Mouse (Mus musculus) neural tube, embryonic 13.5 days (tissue): ENCODE measurements around the gene Tspan9. TPM values are rescaled to one million over a fixed set of nuclear protein-coding genes. Genes with fewer than 3 reads are reported as not detected.

Experiments used
- ATAC-seq: fragments of 200-750 bp; cut with Nextera tagmentation; 2 replicates; pipeline ENCODE4 v1.8.0; 2017; ENCODE audit warnings: low read depth, mild to moderate bottlenecking, moderate TSS enrichment, moderate library complexity
- H3K27ac ChIP-seq: fragments of 300-500 bp; sonication (generic); replicated peaks from 2 replicates; pipeline ENCODE4 v1.5.1; 2015; ENCODE audit warnings: moderate library complexity, mild to moderate bottlenecking, inconsistent platforms
- H3K27me3 ChIP-seq: fragments of 300-500 bp; sonication (generic); 2 replicates; pipeline ENCODE4 v1.6.1; 2015; ENCODE audit warnings: mild to moderate bottlenecking, inconsistent platforms
- H3K36me3 ChIP-seq: fragments of 300-500 bp; sonication (generic); 2 replicates; pipeline ENCODE4 v1.6.1; 2015; ENCODE audit warnings: mild to moderate bottlenecking, inconsistent platforms
- H3K4me1 ChIP-seq: fragments of 300-500 bp; sonication (generic); replicated peaks from 2 replicates; pipeline ENCODE4 v1.6.1; 2015; ENCODE audit warnings: inconsistent platforms
- H3K4me2 ChIP-seq: fragments of 300-500 bp; sonication (generic); 2 replicates; pipeline ENCODE4 v1.6.1; 2015; ENCODE audit warnings: inconsistent platforms, mild to moderate bottlenecking, moderate library complexity
- H3K4me3 ChIP-seq: fragments of 300-500 bp; sonication (generic); 2 replicates; pipeline ENCODE4 v1.5.1; 2015; ENCODE audit warnings: mild to moderate bottlenecking, inconsistent platforms
- H3K9ac ChIP-seq: fragments of 300-500 bp; sonication (generic); 2 replicates; pipeline ENCODE4 v1.6.1; 2015; ENCODE audit warnings: moderate library complexity, mild to moderate bottlenecking, inconsistent platforms
- H3K9me3 ChIP-seq: fragments of 300-500 bp; sonication (generic); 2 replicates; pipeline ENCODE4 v1.6.1; 2016; ENCODE audit warnings: inconsistent platforms
- WGBS: fragments of 180-500 bp; shearing (Covaris S2); methylation state at CpG from one replicate; pipeline ENCODE4 v1.1.7; 2015; 5-methylcytosine and 5-hydroxymethylcytosine counted together
- polyA plus RNA-seq: library from polyadenylated mRNA; unstranded; fragments of >200 nt; fragmentation: Nextera tagmentation; extraction: Ambion mirVana; gene quantifications from 2 replicates; pipeline ENCODE4 v1.2.1, GENCODE M21; 2015

Gene Tspan9
- polyA plus RNA-seq, 1 experiment from 2014 or later, result 38.5 TPM

- no peaks in the 10 kb centered on the region for H3K36me3 ChIP-seq
- H3K4me1 ChIP-seq, result peaks cover 51% of the 10 kb centered on the region
- H3K27ac ChIP-seq, result peak overlapping the region; percentile 28; the same call in 1 of the 2 replicates
- H3K27me3 ChIP-seq, result peaks cover 3% of the 10 kb centered on the region; the same call in 1 of the 2 replicates
- H3K4me2 ChIP-seq, result no peak overlapping the region
- no peak for ATAC-seq
- no peak overlapping the region for H3K4me3 ChIP-seq
- H3K9me3 ChIP-seq, result no peaks in the 10 kb centered on the region
- H3K9ac ChIP-seq, result no peak overlapping the region
- 75% methylated on average over 7 of the region's 7 CpGs for WGBS
These were observed 128.1 kb downstream of the Tspan9 start for GRCm38 (mm10) chr6:128015304-128015703.

DNA sequence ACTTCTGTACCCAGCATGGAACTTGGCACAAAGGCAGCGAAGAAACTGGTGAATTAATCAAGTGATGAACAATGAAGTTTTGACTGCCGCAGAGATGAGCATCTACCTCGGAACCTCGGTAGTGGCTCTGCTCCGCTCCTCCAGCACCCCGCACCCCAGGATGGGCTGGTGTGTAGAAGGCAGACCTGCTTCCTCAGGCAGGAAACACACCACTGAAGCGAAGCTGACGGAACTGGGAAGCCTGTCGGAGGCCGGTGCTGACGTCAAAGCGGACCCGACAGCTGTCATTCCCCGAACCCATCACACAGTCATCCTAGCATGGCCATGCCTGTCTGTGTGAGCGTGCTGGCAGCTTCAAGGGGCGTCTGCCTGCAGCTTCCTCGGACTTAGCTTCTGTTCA, 131.6 kb downstream of the Tspan9 start:
- H3K27me3 ChIP-seq, result peaks cover 3% of the 10 kb centered on the region; the same call in 1 of the 2 replicates
- no peak for ATAC-seq
- 73% methylated on average over 17 of the region's 17 CpGs for WGBS
- no peak overlapping the region for H3K9ac ChIP-seq
- H3K4me1 ChIP-seq, result peaks cover 62% of the 10 kb centered on the region
- no peak overlapping the region for H3K27ac ChIP-seq
- H3K36me3 ChIP-seq, result no peaks in the 10 kb centered on the region
- H3K4me2 ChIP-seq, result no peak overlapping the region
- H3K9me3 ChIP-seq, result no peaks in the 10 kb centered on the region
- H3K4me3 ChIP-seq, result no peak overlapping the region

GRCm38 (mm10) chr6:128011071-128011477, 132.3 kb downstream of the Tspan9 start:
- Histone ChIP-seq H3K4me2 (no peak overlapping the region), H3K9me3 (no peaks in the 10 kb centered on the region), H3K36me3 (no peaks in the 10 kb centered on the region), H3K27me3 (peaks cover 3% of the 10 kb centered on the region; the same call in 1 of the 2 replicates), H3K4me3 (no peak overlapping the region), H3K4me1 (peaks cover 69% of the 10 kb centered on the region), H3K9ac (no peak overlapping the region), H3K27ac (peak overlapping the region; percentile 54)
- ATAC-seq, result peak; percentile 17; the same call in 1 of the 2 replicates
- WGBS, result 75% methylated on average over 13 of the region's 13 CpGs

- H3K27ac ChIP-seq, result peak overlapping the region; percentile 54
- H3K4me3 ChIP-seq, result no peak overlapping the region
- H3K9ac ChIP-seq, result no peak overlapping the region
- peak; percentile 47 for ATAC-seq
- H3K36me3 ChIP-seq, result no peaks in the 10 kb centered on the region
- 47% methylated on average over 11 of the region's 11 CpGs for WGBS
- H3K9me3 ChIP-seq, result no peaks in the 10 kb centered on the region
- H3K27me3 ChIP-seq, result peaks cover 3% of the 10 kb centered on the region; the same call in 1 of the 2 replicates
- H3K4me2 ChIP-seq, result no peak overlapping the region
- peaks cover 69% of the 10 kb centered on the region for H3K4me1 ChIP-seq
These were observed 133.0 kb downstream of the Tspan9 start for GRCm38 (mm10) chr6:128010135-128010971.

DNA sequence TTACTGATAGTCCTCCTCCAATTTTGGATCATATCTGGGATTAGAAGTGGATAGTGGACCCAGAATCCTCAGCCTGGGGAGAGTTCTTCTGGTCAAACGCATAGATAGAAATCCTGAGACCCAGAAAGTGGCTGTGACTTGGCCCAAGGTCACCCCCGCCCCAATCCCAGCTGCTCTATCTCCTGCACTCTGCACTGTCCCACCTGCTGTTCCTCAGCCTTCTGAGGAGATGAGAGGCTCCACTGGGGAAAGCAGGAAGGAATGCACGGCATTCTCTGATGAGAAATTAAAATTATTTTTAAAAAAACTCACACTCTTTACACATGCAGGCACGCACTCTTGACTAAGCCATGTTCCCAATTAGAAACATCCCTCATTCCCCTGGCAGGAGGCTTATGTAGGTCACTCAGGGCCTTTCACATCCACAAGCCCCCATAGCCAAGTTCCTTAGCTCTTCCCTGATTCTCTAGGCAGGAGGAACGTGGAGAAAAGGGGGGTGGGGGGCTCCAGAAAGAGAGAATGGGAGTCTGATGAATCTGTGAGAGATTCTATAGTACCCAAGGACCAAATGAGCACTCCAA, 135.3 kb downstream of the Tspan9 start:
- no peak for ATAC-seq
- H3K4me2 ChIP-seq, result no peak overlapping the region
- H3K4me3 ChIP-seq, result no peak overlapping the region
- 89% methylated on average over 5 of the region's 5 CpGs for WGBS
- H3K27ac ChIP-seq, result no peak overlapping the region
- H3K9me3 ChIP-seq, result no peaks in the 10 kb centered on the region
- H3K4me1 ChIP-seq, result peaks cover 70% of the 10 kb centered on the region
- peaks cover 3% of the 10 kb centered on the region; the same call in 1 of the 2 replicates for H3K27me3 ChIP-seq
- H3K9ac ChIP-seq, result no peak overlapping the region
- H3K36me3 ChIP-seq, result no peaks in the 10 kb centered on the region

- Histone ChIP-seq H3K27me3 (no peaks in the 10 kb centered on the region), H3K9me3 (no peaks in the 10 kb centered on the region), H3K9ac (no peak overlapping the region), H3K36me3 (no peaks in the 10 kb centered on the region), H3K27ac (no peak overlapping the region), H3K4me1 (peaks cover 66% of the 10 kb centered on the region), H3K4me3 (no peak overlapping the region), H3K4me2 (no peak overlapping the region)
- ATAC-seq, result no peak
- WGBS, result 86% methylated on average over 12 of the region's 12 CpGs
These were observed 136.1 kb downstream of the Tspan9 start for GRCm38 (mm10) chr6:128007241-128007701.

- no peak overlapping the region for H3K27ac ChIP-seq
These were observed 137.2 kb downstream of the Tspan9 start for GRCm38 (mm10) chr6:128006156-128006555.

DNA sequence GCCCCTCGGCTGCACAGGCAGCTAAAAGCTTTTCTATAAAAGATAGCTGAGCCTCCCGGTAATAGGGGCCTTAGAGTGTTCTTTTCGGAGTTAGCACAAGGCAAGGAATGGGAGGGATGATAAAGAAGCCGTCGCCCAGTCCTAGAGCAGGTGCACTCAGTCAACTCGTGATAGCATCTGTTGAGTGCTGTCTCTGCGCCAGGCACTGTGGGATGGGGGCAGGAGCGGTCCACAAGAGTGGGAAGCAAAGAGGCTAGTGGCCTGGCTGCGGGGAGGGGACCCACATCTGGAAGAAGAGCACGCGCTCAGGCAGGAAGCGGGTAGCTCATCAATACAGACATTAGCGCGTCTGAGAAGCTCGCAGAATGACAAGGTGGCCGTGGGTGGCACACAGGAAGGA, 138.8 kb downstream of the Tspan9 start:
- H3K27me3 ChIP-seq, result no peaks in the 10 kb centered on the region
- no peak overlapping the region for H3K9ac ChIP-seq

More at GRCm38 (mm10) chr6:128006156-128006555, 137.2 kb downstream of the Tspan9 start:
- Histone ChIP-seq H3K9ac (no peak overlapping the region), H3K4me1 (peaks cover 65% of the 10 kb centered on the region), H3K4me3 (no peak overlapping the region), H3K36me3 (no peaks in the 10 kb centered on the region), H3K9me3 (no peaks in the 10 kb centered on the region), H3K27me3 (no peaks in the 10 kb centered on the region), H3K4me2 (no peak overlapping the region)
- WGBS, result 32% methylated on average over 8 of the region's 8 CpGs
- ATAC-seq, result no peak

GRCm38 (mm10) chr6:128003542-128003941, 139.9 kb downstream of the Tspan9 start:
- H3K9ac ChIP-seq, result no peak overlapping the region
- H3K27me3 ChIP-seq, result no peaks in the 10 kb centered on the region
- no peaks in the 10 kb centered on the region for H3K36me3 ChIP-seq
- no peak overlapping the region for H3K4me2 ChIP-seq
- no peak overlapping the region for H3K27ac ChIP-seq
- WGBS, result 69% methylated on average over 5 of the region's 5 CpGs
- H3K4me1 ChIP-seq, result peaks cover 47% of the 10 kb centered on the region
- no peak overlapping the region for H3K4me3 ChIP-seq
- no peaks in the 10 kb centered on the region for H3K9me3 ChIP-seq
- no peak for ATAC-seq

More for the DNA sequence above, 138.8 kb downstream of the Tspan9 start:
- Histone ChIP-seq H3K36me3 (no peaks in the 10 kb centered on the region), H3K9me3 (no peaks in the 10 kb centered on the region), H3K4me1 (peaks cover 49% of the 10 kb centered on the region), H3K4me2 (no peak overlapping the region), H3K4me3 (no peak overlapping the region), H3K27ac (no peak overlapping the region)
- 82% methylated on average over 16 of the region's 16 CpGs for WGBS
- ATAC-seq, result no peak

GRCm38 (mm10) chr6:128002667-128003066, 140.7 kb downstream of the Tspan9 start:
- H3K4me2 ChIP-seq, result no peak overlapping the region
- WGBS, result 84% methylated on average over 4 of the region's 4 CpGs
- H3K4me1 ChIP-seq, result peaks cover 40% of the 10 kb centered on the region

GRCm38 (mm10) chr6:128002104-128002503, 141.3 kb downstream of the Tspan9 start:
- Histone ChIP-seq H3K27ac (0 out of 2 replicates have a peak overlapping the region, but pooled peaks have one; percentile 33), H3K4me2 (no peak overlapping the region), H3K9ac (no peak overlapping the region), H3K36me3 (no peaks in the 10 kb centered on the region), H3K9me3 (no peaks in the 10 kb centered on the region), H3K4me3 (no peak overlapping the region), H3K27me3 (no peaks in the 10 kb centered on the region), H3K4me1 (peaks cover 40% of the 10 kb centered on the region)
- ATAC-seq, result no peak
- WGBS, result 57% methylated on average over 10 of the region's 10 CpGs

More at GRCm38 (mm10) chr6:128002667-128003066, 140.7 kb downstream of the Tspan9 start:
- H3K36me3 ChIP-seq, result no peaks in the 10 kb centered on the region
- H3K4me3 ChIP-seq, result no peak overlapping the region
- H3K9ac ChIP-seq, result no peak overlapping the region
- H3K9me3 ChIP-seq, result no peaks in the 10 kb centered on the region
- no peak for ATAC-seq
- H3K27me3 ChIP-seq, result no peaks in the 10 kb centered on the region
- H3K27ac ChIP-seq, result no peak overlapping the region

- Histone ChIP-seq H3K4me2 (no peak overlapping the region), H3K36me3 (no peaks in the 10 kb centered on the region), H3K27ac (0 out of 2 replicates have a peak overlapping the region, but pooled peaks have one; percentile 33), H3K27me3 (no peaks in the 10 kb centered on the region), H3K4me3 (no peak overlapping the region), H3K4me1 (peaks cover 38% of the 10 kb centered on the region), H3K9ac (no peak overlapping the region), H3K9me3 (no peaks in the 10 kb centered on the region)
- ATAC-seq, result no peak
- WGBS, result 52% methylated on average over 1 of the region's 1 CpGs
These were observed 141.8 kb downstream of the Tspan9 start for GRCm38 (mm10) chr6:128001587-128001986.
